Mouse (Mus musculus) midbrain, embryonic 10.5 days (tissue): ENCODE results near the gene Bcap29. TPM values are rescaled to one million over a fixed set of nuclear protein-coding genes. Genes with fewer than 3 reads are reported as not detected.

Experiments
- DNase-seq: peaks from one replicate; pipeline ENCODE4 v3.0.0-alpha.2; 2017; ENCODE audit warnings: low spot score
- H3K27ac ChIP-seq: fragments of 300-500 bp; sonication (generic); replicated peaks from 2 replicates; pipeline ENCODE4 v1.5.1; 2016; ENCODE audit warnings: mild to moderate bottlenecking
- H3K27me3 ChIP-seq: fragments of 300-500 bp; sonication (generic); 2 replicates; pipeline ENCODE4 v1.6.1; 2016; ENCODE audit warnings: low read depth, mild to moderate bottlenecking; ENCODE audit not compliant: poor library complexity, severe bottlenecking
- H3K36me3 ChIP-seq: fragments of 300-500 bp; sonication (generic); 2 replicates; pipeline ENCODE4 v1.6.1; 2016; ENCODE audit warnings: mild to moderate bottlenecking, moderate library complexity
- H3K4me1 ChIP-seq: fragments of 300-500 bp; sonication (generic); 2 replicates; pipeline ENCODE4 v1.6.1; 2016
- H3K4me3 ChIP-seq: fragments of 300-500 bp; sonication (generic); 2 replicates; pipeline ENCODE4 v1.5.1; 2016; ENCODE audit warnings: mild to moderate bottlenecking, moderate library complexity
- H3K9me3 ChIP-seq: fragments of 300-500 bp; sonication (generic); replicated peaks from 2 replicates; pipeline ENCODE4 v1.6.1; 2016; ENCODE audit warnings: mild to moderate bottlenecking
- WGBS: fragments of 180-500 bp; shearing (Covaris S2); methylation state at CpG from one replicate; pipeline ENCODE4 v1.1.7; 2016; 5-methylcytosine and 5-hydroxymethylcytosine counted together
- polyA plus RNA-seq: library from polyadenylated mRNA; unstranded; fragments of >200 nt; fragmentation: Nextera tagmentation; extraction: Ambion mirVana; gene quantifications from 2 replicates; pipeline ENCODE4 v1.2.1, GENCODE M21; 2016

Bcap29 gene
- polyA plus RNA-seq, 1 experiment from 2014 or later = 24.4 TPM

GRCm38 (mm10) chr12:31613353-31613752 is 21.1 kb downstream of the Bcap29 start:
- H3K4me3 ChIP-seq = no peak overlapping the region
- H3K36me3 ChIP-seq = peaks cover 6% of the 10 kb centered on the region
- H3K9me3 ChIP-seq = no peaks in the 10 kb centered on the region
- no peak overlapping the region for H3K27ac ChIP-seq
- DNase-seq = no peak
- H3K4me1 ChIP-seq = peaks cover under 1% of the 10 kb centered on the region
- WGBS = 57% methylated on average over 4 of the region's 4 CpGs
- H3K27me3 ChIP-seq = no peaks in the 10 kb centered on the region

GRCm38 (mm10) chr12:31608138-31608537 is 26.3 kb downstream of the Bcap29 start:
- no peaks in the 10 kb centered on the region for H3K36me3 ChIP-seq
- H3K27ac ChIP-seq = no peak overlapping the region
- WGBS = 16% methylated on average over 3 of the region's 3 CpGs
- H3K9me3 ChIP-seq = no peaks in the 10 kb centered on the region
- H3K4me1 ChIP-seq = peaks cover 7% of the 10 kb centered on the region
- no peak overlapping the region for H3K4me3 ChIP-seq
- DNase-seq = no peak
- H3K27me3 ChIP-seq = no peaks in the 10 kb centered on the region

DNA sequence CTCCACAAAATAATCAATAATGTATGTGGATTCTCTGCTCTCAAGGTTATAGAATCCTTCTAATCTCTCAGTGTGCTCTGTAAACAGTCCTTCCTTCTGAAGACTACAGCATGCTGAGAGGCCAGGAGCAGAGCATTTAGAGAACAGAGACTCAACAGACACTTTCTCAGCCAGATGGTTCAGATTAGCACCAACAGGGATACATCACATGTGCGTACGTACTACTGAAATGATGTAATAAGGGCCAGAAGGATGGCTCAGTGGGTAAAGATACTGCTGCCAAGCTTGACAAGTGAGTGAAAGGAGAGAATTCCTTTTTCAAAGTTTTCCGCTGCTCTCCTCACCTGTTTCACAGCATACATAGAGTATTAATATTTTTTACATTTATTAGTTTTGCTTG is 29.6 kb downstream of the Bcap29 start:
- no peak for DNase-seq
- Histone ChIP-seq H3K9me3 (no peaks in the 10 kb centered on the region), H3K27me3 (no peaks in the 10 kb centered on the region), H3K4me1 (peaks cover 7% of the 10 kb centered on the region), H3K27ac (no peak overlapping the region), H3K4me3 (no peak overlapping the region), H3K36me3 (no peaks in the 10 kb centered on the region)
- WGBS = 87% methylated on average over 3 of the region's 3 CpGs

GRCm38 (mm10) chr12:31603586-31603985 is 30.9 kb downstream of the Bcap29 start:
- Histone ChIP-seq H3K27ac (no peak overlapping the region), H3K27me3 (no peaks in the 10 kb centered on the region), H3K9me3 (no peaks in the 10 kb centered on the region), H3K36me3 (no peaks in the 10 kb centered on the region), H3K4me1 (peaks cover 7% of the 10 kb centered on the region), H3K4me3 (no peak overlapping the region)
- WGBS = 74% methylated on average over 6 of the region's 6 CpGs
- DNase-seq = no peak

DNA sequence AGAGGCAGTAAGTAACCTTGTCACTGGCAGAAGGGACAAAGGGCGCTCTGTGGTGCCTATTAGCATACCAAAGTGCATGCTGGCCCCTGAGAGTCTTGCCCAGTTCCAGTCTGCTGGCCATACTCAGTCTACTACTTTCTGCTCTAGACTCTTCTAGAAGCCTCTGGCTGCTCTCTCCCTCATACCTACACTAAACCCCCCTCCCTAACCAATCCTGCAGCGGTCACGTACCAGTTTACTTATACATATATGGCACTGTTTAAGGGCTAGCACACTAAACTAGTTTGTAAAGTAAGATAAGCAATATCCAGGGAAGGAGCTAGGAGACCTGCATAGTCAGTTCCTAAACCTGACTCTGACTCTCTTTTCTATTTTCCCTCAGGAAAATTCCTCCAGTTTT is 40.2 kb downstream of the Bcap29 start:
- DNase-seq = no peak
- 66% methylated on average over 3 of the region's 3 CpGs for WGBS
- peaks cover 3% of the 10 kb centered on the region; the same call in 1 of the 2 replicates for H3K4me1 ChIP-seq
- H3K9me3 ChIP-seq = no peaks in the 10 kb centered on the region
- H3K27me3 ChIP-seq = no peaks in the 10 kb centered on the region
- no peaks in the 10 kb centered on the region for H3K36me3 ChIP-seq
- H3K4me3 ChIP-seq = no peak overlapping the region
- no peak overlapping the region for H3K27ac ChIP-seq

DNA sequence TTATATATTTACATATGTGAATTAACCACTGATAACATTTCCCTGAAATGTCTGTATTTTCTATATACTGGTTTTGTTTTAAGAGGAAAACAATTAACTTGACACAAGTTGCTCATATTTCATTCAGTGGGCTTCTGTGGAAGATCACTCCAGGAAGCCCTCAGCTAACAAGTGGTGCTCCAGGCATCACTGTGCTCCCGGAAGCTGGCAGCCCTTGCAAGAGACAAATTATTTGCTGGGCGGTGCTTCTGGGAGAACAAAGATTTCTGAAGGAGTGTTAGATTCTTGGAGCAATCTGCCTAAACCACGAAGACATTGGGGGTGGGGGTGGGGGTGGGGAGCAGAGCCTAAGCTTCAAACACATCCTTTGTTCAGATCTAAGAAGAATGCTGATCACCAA is 42.4 kb downstream of the Bcap29 start:
- Histone ChIP-seq H3K27ac (no peak overlapping the region), H3K4me3 (no peak overlapping the region), H3K4me1 (peaks cover 3% of the 10 kb centered on the region; the same call in 1 of the 2 replicates), H3K27me3 (no peaks in the 10 kb centered on the region), H3K36me3 (no peaks in the 10 kb centered on the region), H3K9me3 (no peaks in the 10 kb centered on the region)
- WGBS = 46% methylated on average over 3 of the region's 3 CpGs
- no peak for DNase-seq

DNA sequence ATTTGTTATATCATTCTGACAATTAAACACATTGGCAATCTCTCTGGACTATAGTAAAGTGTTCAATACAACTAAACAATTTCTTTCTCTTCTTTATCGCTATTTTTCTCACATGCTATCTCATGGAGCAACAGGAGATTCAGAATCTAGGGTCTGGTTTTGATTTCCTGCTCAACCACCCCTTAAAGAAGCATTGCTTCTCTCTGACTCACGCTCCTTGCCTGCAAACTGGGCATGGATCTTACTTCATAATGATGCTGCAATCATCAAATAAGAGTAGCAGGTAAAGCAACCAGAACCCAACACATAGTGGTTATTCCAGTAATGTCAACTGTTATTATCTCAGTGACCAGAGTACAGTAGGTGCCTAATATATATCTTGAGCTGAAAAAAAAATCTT is 50.7 kb downstream of the Bcap29 start:
- Histone ChIP-seq H3K27me3 (no peaks in the 10 kb centered on the region), H3K4me1 (peaks cover 9% of the 10 kb centered on the region), H3K27ac (no peak overlapping the region), H3K9me3 (no peaks in the 10 kb centered on the region), H3K4me3 (no peak overlapping the region), H3K36me3 (no peaks in the 10 kb centered on the region)
- DNase-seq = no peak
- WGBS = 86% methylated on average over 2 of the region's 2 CpGs

GRCm38 (mm10) chr12:31582081-31582480 is 52.4 kb downstream of the Bcap29 start:
- no peaks in the 10 kb centered on the region for H3K27me3 ChIP-seq
- peaks cover 9% of the 10 kb centered on the region for H3K4me1 ChIP-seq
- DNase-seq = no peak
- H3K9me3 ChIP-seq = no peaks in the 10 kb centered on the region
- 90% methylated on average over 5 of the region's 5 CpGs for WGBS
- H3K4me3 ChIP-seq = no peak overlapping the region
- H3K27ac ChIP-seq = no peak overlapping the region
- no peaks in the 10 kb centered on the region for H3K36me3 ChIP-seq

DNA sequence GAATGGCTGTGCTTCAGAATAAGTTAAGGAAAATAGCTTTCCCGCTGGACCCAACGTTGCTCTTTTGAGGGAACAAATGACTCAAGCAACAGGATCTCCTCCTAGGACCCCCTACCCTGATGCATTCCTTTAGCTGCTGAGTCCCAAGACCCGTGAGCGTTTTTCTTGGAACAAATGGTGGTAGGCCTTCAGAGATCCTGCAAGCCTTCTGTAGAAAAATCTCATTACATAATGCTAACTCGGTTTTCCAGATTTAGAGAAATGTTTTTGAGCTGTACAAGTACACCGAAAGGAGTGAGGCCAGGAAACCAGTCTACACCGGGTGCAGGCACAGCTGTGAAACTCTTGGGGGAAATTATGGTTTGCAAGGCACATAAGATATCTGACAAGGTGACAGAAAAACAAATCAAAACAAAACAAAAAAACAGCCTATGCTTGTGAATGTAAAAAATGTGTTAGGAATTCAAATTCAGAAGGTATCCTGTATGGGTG is 53.1 kb downstream of the Bcap29 start:
- H3K27ac ChIP-seq = no peak overlapping the region
- H3K27me3 ChIP-seq = no peaks in the 10 kb centered on the region
- no peak for DNase-seq
- no peak overlapping the region for H3K4me3 ChIP-seq
- peaks cover 9% of the 10 kb centered on the region for H3K4me1 ChIP-seq
- no peaks in the 10 kb centered on the region for H3K9me3 ChIP-seq
- H3K36me3 ChIP-seq = no peaks in the 10 kb centered on the region
- WGBS = 60% methylated on average over 7 of the region's 7 CpGs

DNA sequence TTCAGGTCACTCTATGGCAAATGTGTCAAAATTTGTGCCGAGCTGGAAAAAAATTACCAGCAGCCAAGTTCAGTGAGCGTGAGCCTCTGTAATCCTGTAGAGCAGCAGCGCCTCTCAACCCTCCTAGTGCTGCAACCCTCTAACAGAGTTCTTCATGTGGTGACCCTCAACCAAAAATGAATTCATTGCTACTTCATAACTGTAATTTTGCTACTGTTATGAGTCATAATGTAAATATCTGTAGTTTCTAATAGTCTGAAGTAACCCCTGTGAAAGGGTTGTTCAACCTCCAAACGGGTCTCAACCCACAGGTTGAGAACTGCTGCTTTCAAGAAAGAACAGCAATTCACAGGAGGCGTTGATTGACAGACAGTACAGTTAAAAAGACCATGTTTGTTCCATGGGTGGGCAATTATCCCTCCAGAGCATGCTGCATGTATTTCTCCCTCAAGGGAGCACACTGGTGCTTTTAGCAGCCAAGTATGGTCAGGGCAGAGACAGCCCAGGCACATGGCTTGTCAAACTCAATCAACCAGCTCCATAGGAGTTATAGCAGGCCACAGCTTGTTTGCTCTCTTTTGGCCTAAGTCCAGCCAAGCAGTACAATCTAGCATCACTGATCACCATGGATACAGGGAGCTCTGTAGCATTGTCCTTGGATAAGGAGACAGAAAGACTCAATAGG is 53.7 kb downstream of the Bcap29 start:
- WGBS = 89% methylated on average over 5 of the region's 5 CpGs
- Histone ChIP-seq H3K27ac (no peak overlapping the region), H3K4me1 (peaks cover 9% of the 10 kb centered on the region), H3K9me3 (no peaks in the 10 kb centered on the region), H3K27me3 (no peaks in the 10 kb centered on the region), H3K4me3 (no peak overlapping the region), H3K36me3 (no peaks in the 10 kb centered on the region)
- DNase-seq = peak; percentile 16

- no peak overlapping the region for H3K27ac ChIP-seq
- H3K27me3 ChIP-seq = no peaks in the 10 kb centered on the region
- peaks cover 9% of the 10 kb centered on the region for H3K4me1 ChIP-seq
- H3K4me3 ChIP-seq = no peak overlapping the region
- no peaks in the 10 kb centered on the region for H3K9me3 ChIP-seq
- no peak for DNase-seq
- 93% methylated on average over 8 of the region's 8 CpGs for WGBS
- no peaks in the 10 kb centered on the region for H3K36me3 ChIP-seq
Measured at GRCm38 (mm10) chr12:31578691-31579476, 55.6 kb downstream of the Bcap29 start.

GRCm38 (mm10) chr12:31574506-31574905 is 60.0 kb downstream of the Bcap29 start:
- Histone ChIP-seq H3K4me3 (no peak overlapping the region), H3K27me3 (no peaks in the 10 kb centered on the region), H3K36me3 (no peaks in the 10 kb centered on the region), H3K4me1 (no peaks in the 10 kb centered on the region), H3K9me3 (no peaks in the 10 kb centered on the region), H3K27ac (no peak overlapping the region)
- DNase-seq = no peak
- WGBS = 92% methylated on average over 5 of the region's 5 CpGs

- Histone ChIP-seq H3K36me3 (no peaks in the 10 kb centered on the region), H3K4me3 (no peak overlapping the region), H3K27ac (no peak overlapping the region), H3K27me3 (0 out of 2 replicates have a peak, but pooled peaks cover 15% of the 10 kb centered on the region), H3K4me1 (peaks cover 6% of the 10 kb centered on the region), H3K9me3 (no peaks in the 10 kb centered on the region)
- WGBS = 63% methylated on average over 2 of the region's 2 CpGs
- DNase-seq = no peak
Measured at GRCm38 (mm10) chr12:31569784-31570183, 64.7 kb downstream of the Bcap29 start.
